Mouse (Mus musculus): ENCODE data around the gene Osgin1. TPM values are rescaled to one million over a fixed set of nuclear protein-coding genes. Genes with fewer than 3 reads are reported as not detected.

Osgin1 gene
- polyA plus RNA-seq, 1 experiment from 2014 or later = 0.35 TPM

- Histone ChIP-seq H3K4me3 (replicated peaks) (no peak overlapping the region), H3K36me3 (no peaks in the 10 kb centered on the region), H3K27me3 (replicated peaks) (no peaks in the 10 kb centered on the region), H3K9me3 (replicated peaks) (no peaks in the 10 kb centered on the region), H3K27ac (replicated peaks) (no peak overlapping the region), H3K9ac (replicated peaks) (no peak overlapping the region), H3K4me1 (peaks cover 12% of the 10 kb centered on the region; the same call in 1 of the 2 replicates), H3K4me2 (no peak overlapping the region)
- no peak for ATAC-seq (ENCODE audit: low FRiP score)
- 75% methylated on average over 10 of the region's 10 CpGs for WGBS
Observed at GRCm38 (mm10) chr8:119424740-119425139, 9.2 kb upstream of the Osgin1 start.

- Histone ChIP-seq H3K4me2 (no peak overlapping the region), H3K27me3 (replicated peaks) (no peaks in the 10 kb centered on the region), H3K4me1 (peaks cover 12% of the 10 kb centered on the region; the same call in 1 of the 2 replicates), H3K9ac (replicated peaks) (no peak overlapping the region), H3K27ac (replicated peaks) (no peak overlapping the region), H3K36me3 (no peaks in the 10 kb centered on the region), H3K4me3 (replicated peaks) (no peak overlapping the region), H3K9me3 (replicated peaks) (no peaks in the 10 kb centered on the region)
- no peak for ATAC-seq (ENCODE audit: low FRiP score)
- 88% methylated on average over 10 of the region's 10 CpGs for WGBS
Observed at GRCm38 (mm10) chr8:119425533-119425932, 8.4 kb upstream of the Osgin1 start.

GRCm38 (mm10) chr8:119426069-119426735, 7.7 kb upstream of the Osgin1 start:
- Histone ChIP-seq H3K9ac (replicated peaks) (no peak overlapping the region), H3K4me2 (no peak overlapping the region), H3K27ac (replicated peaks) (no peak overlapping the region; the same call in 1 of the 2 replicates), H3K36me3 (no peaks in the 10 kb centered on the region), H3K27me3 (replicated peaks) (no peaks in the 10 kb centered on the region), H3K9me3 (replicated peaks) (no peaks in the 10 kb centered on the region), H3K4me1 (peaks cover 12% of the 10 kb centered on the region; the same call in 1 of the 2 replicates), H3K4me3 (replicated peaks) (no peak overlapping the region)
- 87% methylated on average over 6 of the region's 6 CpGs for WGBS
- no peak for ATAC-seq (ENCODE audit: low FRiP score)

- Histone ChIP-seq H3K9me3 (replicated peaks) (no peaks in the 10 kb centered on the region), H3K4me2 (no peak overlapping the region), H3K4me3 (replicated peaks) (no peak overlapping the region), H3K4me1 (no peaks in the 10 kb centered on the region), H3K9ac (replicated peaks) (no peak overlapping the region), H3K27ac (replicated peaks) (no peak overlapping the region), H3K36me3 (no peaks in the 10 kb centered on the region), H3K27me3 (replicated peaks) (no peaks in the 10 kb centered on the region)
- 85% methylated on average over 12 of the region's 12 CpGs for WGBS
- ATAC-seq (ENCODE audit: low FRiP score) = no peak
Observed at GRCm38 (mm10) chr8:119427634-119428349, 6.1 kb upstream of the Osgin1 start.

- WGBS = 85% methylated on average over 7 of the region's 7 CpGs
- Histone ChIP-seq H3K27ac (replicated peaks) (no peak overlapping the region), H3K4me2 (no peak overlapping the region), H3K27me3 (replicated peaks) (no peaks in the 10 kb centered on the region), H3K9ac (replicated peaks) (no peak overlapping the region), H3K4me3 (replicated peaks) (no peak overlapping the region), H3K4me1 (no peaks in the 10 kb centered on the region), H3K9me3 (replicated peaks) (no peaks in the 10 kb centered on the region), H3K36me3 (no peaks in the 10 kb centered on the region)
- ATAC-seq (ENCODE audit: low FRiP score) = no peak
Observed at GRCm38 (mm10) chr8:119428350-119428740, 5.6 kb upstream of the Osgin1 start.

- ATAC-seq (ENCODE audit: low FRiP score) = no peak
- Histone ChIP-seq H3K4me1 (no peaks in the 10 kb centered on the region), H3K4me2 (no peak overlapping the region), H3K27me3 (replicated peaks) (no peaks in the 10 kb centered on the region), H3K27ac (replicated peaks) (no peak overlapping the region), H3K9ac (replicated peaks) (no peak overlapping the region), H3K4me3 (replicated peaks) (no peak overlapping the region), H3K36me3 (no peaks in the 10 kb centered on the region), H3K9me3 (replicated peaks) (no peaks in the 10 kb centered on the region)
- 77% methylated on average over 5 of the region's 5 CpGs for WGBS
Observed at GRCm38 (mm10) chr8:119428766-119429327, 5.1 kb upstream of the Osgin1 start.

- no peak for ATAC-seq (ENCODE audit: low FRiP score)
Observed at GRCm38 (mm10) chr8:119429552-119429951, 4.4 kb upstream of the Osgin1 start.

GRCm38 (mm10) chr8:119430250-119430649, 3.7 kb upstream of the Osgin1 start:
- no peak overlapping the region for H3K4me2 ChIP-seq
- ATAC-seq (ENCODE audit: low FRiP score) = no peak
- H3K4me1 ChIP-seq = no peaks in the 10 kb centered on the region
- 86% methylated on average over 8 of the region's 8 CpGs for WGBS
- H3K27ac ChIP-seq (replicated peaks) = no peak overlapping the region
- no peak overlapping the region for H3K9ac ChIP-seq (replicated peaks)
- H3K4me3 ChIP-seq (replicated peaks) = no peak overlapping the region
- no peaks in the 10 kb centered on the region for H3K36me3 ChIP-seq
- no peaks in the 10 kb centered on the region for H3K9me3 ChIP-seq (replicated peaks)
- H3K27me3 ChIP-seq (replicated peaks) = no peaks in the 10 kb centered on the region

More at GRCm38 (mm10) chr8:119429552-119429951, 4.4 kb upstream of the Osgin1 start:
- no peaks in the 10 kb centered on the region for H3K9me3 ChIP-seq (replicated peaks)
- no peak overlapping the region for H3K4me3 ChIP-seq (replicated peaks)
- H3K4me2 ChIP-seq = no peak overlapping the region
- WGBS = 86% methylated on average over 3 of the region's 3 CpGs
- no peak overlapping the region for H3K9ac ChIP-seq (replicated peaks)
- H3K27ac ChIP-seq (replicated peaks) = no peak overlapping the region
- H3K36me3 ChIP-seq = no peaks in the 10 kb centered on the region
- no peaks in the 10 kb centered on the region for H3K27me3 ChIP-seq (replicated peaks)
- H3K4me1 ChIP-seq = no peaks in the 10 kb centered on the region

GRCm38 (mm10) chr8:119430690-119431089, 3.2 kb upstream of the Osgin1 start:
- H3K4me3 ChIP-seq (replicated peaks) = no peak overlapping the region
- no peaks in the 10 kb centered on the region for H3K4me1 ChIP-seq
- 93% methylated on average over 7 of the region's 7 CpGs for WGBS
- ATAC-seq (ENCODE audit: low FRiP score) = no peak
- no peak overlapping the region for H3K4me2 ChIP-seq
- no peak overlapping the region for H3K9ac ChIP-seq (replicated peaks)
- H3K9me3 ChIP-seq (replicated peaks) = no peaks in the 10 kb centered on the region
- H3K27me3 ChIP-seq (replicated peaks) = no peaks in the 10 kb centered on the region
- no peaks in the 10 kb centered on the region for H3K36me3 ChIP-seq
- H3K27ac ChIP-seq (replicated peaks) = no peak overlapping the region

GRCm38 (mm10) chr8:119432372-119432771, 1.6 kb upstream of the Osgin1 start:
- H3K9ac ChIP-seq (replicated peaks) = no peak overlapping the region
- no peaks in the 10 kb centered on the region for H3K9me3 ChIP-seq (replicated peaks)
- ATAC-seq (ENCODE audit: low FRiP score) = no peak
- H3K27ac ChIP-seq (replicated peaks) = no peak overlapping the region
- no peaks in the 10 kb centered on the region; the same call in 1 of the 2 replicates for H3K27me3 ChIP-seq (replicated peaks)
- no peaks in the 10 kb centered on the region for H3K4me1 ChIP-seq
- no peak overlapping the region for H3K4me2 ChIP-seq
- WGBS = 68% methylated on average over 3 of the region's 3 CpGs
- H3K36me3 ChIP-seq = no peaks in the 10 kb centered on the region
- H3K4me3 ChIP-seq (replicated peaks) = no peak overlapping the region

- WGBS = 77% methylated on average over 6 of the region's 6 CpGs
- Histone ChIP-seq H3K36me3 (no peaks in the 10 kb centered on the region), H3K4me2 (no peak overlapping the region), H3K4me3 (replicated peaks) (no peak overlapping the region), H3K27ac (replicated peaks) (no peak overlapping the region), H3K27me3 (replicated peaks) (no peaks in the 10 kb centered on the region; the same call in 1 of the 2 replicates), H3K9ac (replicated peaks) (no peak overlapping the region), H3K4me1 (peaks cover 4% of the 10 kb centered on the region), H3K9me3 (replicated peaks) (no peaks in the 10 kb centered on the region)
- ATAC-seq (ENCODE audit: low FRiP score) = no peak
Observed at GRCm38 (mm10) chr8:119434569-119434968, 645 bp downstream of the Osgin1 start.

- H3K4me3 ChIP-seq (replicated peaks) = no peak overlapping the region
- H3K27ac ChIP-seq (replicated peaks) = no peak overlapping the region
- no peak overlapping the region for H3K4me2 ChIP-seq
- no peaks in the 10 kb centered on the region; the same call in 1 of the 2 replicates for H3K27me3 ChIP-seq (replicated peaks)
- no peaks in the 10 kb centered on the region for H3K36me3 ChIP-seq
- WGBS = 82% methylated on average over 7 of the region's 7 CpGs
- H3K9me3 ChIP-seq (replicated peaks) = no peaks in the 10 kb centered on the region
- H3K4me1 ChIP-seq = peaks cover 14% of the 10 kb centered on the region
- no peak for ATAC-seq (ENCODE audit: low FRiP score)
- H3K9ac ChIP-seq (replicated peaks) = no peak overlapping the region
Observed at GRCm38 (mm10) chr8:119435527-119435926, 1.6 kb downstream of the Osgin1 start.
